Mouse (Mus musculus) olfactory bulb, adult 2 months (tissue): Measurements from ENCODE around the gene Mthfs. TPM values are rescaled to one million over a fixed set of nuclear protein-coding genes. Genes with fewer than 3 reads are reported as not detected.
"Not testable (repeated sequence)": the region's sequence is repeated elsewhere in the genome, so short reads cannot be mapped to it uniquely, and the experiment has no call there.

Source experiments
- H3K27ac ChIP-seq: fragments of 200-500 bp; 2 replicates; pipeline ENCODE4 v1.5.1; 2012; ENCODE audit warnings: low read depth, low read length; ENCODE audit not compliant: insufficient read depth
- H3K4me1 ChIP-seq: fragments of 200-500 bp; 2 replicates; pipeline ENCODE4 v1.6.1; 2012; ENCODE audit warnings: low read length; ENCODE audit not compliant: control insufficient read depth, insufficient read depth
- H3K4me3 ChIP-seq: fragments of 200-500 bp; 2 replicates; pipeline ENCODE4 v1.5.1; 2012; ENCODE audit warnings: mild to moderate bottlenecking, low read depth, low read length, moderate library complexity; ENCODE audit not compliant: insufficient read depth
- CTCF ChIP-seq: fragments of 200-500 bp; IDR thresholded peaks from 2 replicates; pipeline ENCODE4 v1.5.1; 2012; ENCODE audit warnings: low read depth, mild to moderate bottlenecking, low read length, moderate library complexity; ENCODE audit not compliant: insufficient read depth
- POLR2A ChIP-seq: fragments of 200-500 bp; IDR thresholded peaks from 2 replicates; pipeline ENCODE4 v1.6.1; 2012; ENCODE audit warnings: mild to moderate bottlenecking, low read depth, low read length, moderate library complexity; ENCODE audit not compliant: insufficient read depth
- WGBS: fragments of 180-500 bp; shearing (Covaris S2); methylation state at CpG from one replicate; pipeline ENCODE4 v1.1.7; 2018; 5-methylcytosine and 5-hydroxymethylcytosine counted together
- polyA plus RNA-seq: library from polyadenylated mRNA; stranded (reverse); fragments of >200 nt; gene quantifications from 2 replicates; pipeline ENCODE4 v1.2.4, GENCODE M21; 2012; ENCODE audit warnings: low replicate concordance; ENCODE audit not compliant: missing spikeins, insufficient read depth, insufficient read length

Mthfs gene
- polyA plus RNA-seq, 1 experiment = not detected

DNA sequence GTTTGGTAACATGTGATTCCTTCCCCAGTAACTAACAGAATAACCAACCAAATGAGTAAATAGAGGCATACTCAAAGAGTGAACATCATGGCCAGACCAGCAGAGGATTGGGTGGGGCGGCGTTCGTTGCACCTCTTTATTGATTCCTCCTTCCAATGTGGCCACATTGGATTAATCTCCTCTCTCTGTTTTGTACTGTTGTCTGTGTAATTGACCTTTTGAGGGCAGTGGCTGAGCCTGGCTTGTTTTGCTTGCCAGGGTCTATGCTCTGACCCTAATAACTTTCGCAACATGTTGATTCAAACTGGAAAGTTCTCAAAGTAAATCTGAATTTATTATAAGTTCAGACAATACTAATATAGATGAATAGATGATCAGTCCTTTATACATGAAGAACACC lies 9.2 kb downstream of the Mthfs start:
- H3K4me3 ChIP-seq, H3K4me1 ChIP-seq, H3K27ac ChIP-seq: not testable (repeated sequence)
- WGBS = 91% methylated on average over 3 of the region's 4 CpGs

DNA sequence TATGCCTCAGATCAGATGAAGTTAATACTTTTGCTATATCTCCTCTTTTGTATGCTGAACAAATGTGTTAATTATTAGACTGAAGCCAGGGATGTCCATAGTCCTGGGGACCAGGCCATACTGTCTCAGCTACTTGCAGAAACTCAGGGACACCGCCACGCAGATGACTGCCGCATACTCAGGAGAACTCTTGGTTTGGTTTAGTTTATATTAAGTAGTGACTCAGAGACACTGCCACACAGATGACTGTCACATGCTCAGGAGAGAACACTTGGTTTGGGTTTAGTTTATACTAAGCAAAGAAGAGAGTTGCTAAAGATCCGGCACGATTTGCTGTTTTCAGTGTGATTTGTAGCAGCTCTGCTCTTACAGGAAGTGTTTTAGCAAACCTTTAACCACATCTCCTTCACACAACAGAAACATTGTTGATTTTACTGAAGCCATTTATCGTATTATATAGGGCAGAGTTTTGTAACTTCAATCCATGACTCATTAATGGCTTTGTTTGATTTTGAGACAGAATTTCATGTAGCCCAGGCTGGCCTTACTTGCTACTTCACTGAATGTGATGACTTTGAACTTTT lies 10.3 kb downstream of the Mthfs start:
- not testable (repeated sequence) for H3K4me1 ChIP-seq, H3K27ac ChIP-seq, H3K4me3 ChIP-seq
- 87% methylated on average over 6 of the region's 6 CpGs for WGBS

DNA sequence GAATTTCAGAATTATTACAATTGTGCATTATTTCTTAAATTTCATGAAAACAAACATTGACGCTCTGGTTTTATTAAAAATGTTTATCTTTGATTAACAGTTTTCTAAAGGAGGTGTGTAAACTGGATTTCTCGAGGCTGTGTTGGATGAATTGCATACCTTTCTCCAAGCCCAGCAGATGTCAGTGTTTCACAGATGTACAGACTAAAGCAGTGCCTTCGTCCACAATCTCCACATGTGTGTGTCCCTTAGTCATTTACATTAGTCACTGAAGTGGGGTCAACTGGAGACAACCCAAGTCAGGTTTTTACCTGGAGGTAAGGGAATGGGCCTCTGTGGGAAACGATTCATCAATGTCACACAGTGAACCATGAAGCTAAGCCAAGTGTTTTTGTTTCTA lies 15.6 kb downstream of the Mthfs start:
- TF ChIP-seq POLR2A = no peak
- TF ChIP-seq CTCF = no peak
- Histone ChIP-seq H3K27ac (no peak overlapping the region), H3K4me1 (no peaks in the 10 kb centered on the region), H3K4me3 (no peak overlapping the region)
- WGBS = 51% methylated on average over 4 of the region's 4 CpGs

DNA sequence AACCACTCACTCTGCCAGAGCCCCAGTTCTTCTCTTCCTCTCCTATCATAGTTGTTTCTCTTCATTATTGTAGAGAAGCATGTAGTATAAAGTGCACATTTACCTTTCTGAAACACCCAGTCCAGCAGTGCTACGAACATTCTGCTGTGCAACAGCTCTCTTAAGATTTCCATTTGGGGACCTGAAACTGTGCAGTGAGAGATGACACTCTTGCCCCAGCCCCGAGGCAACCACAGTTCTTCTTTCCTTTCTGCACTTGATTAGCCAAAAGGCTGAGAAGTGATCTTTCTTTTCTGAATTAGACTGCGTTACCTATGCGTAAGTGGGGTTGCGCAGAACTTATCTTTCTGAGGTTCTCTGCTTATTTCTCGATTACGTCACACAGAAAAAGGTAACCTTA lies 17.6 kb downstream of the Mthfs start:
- H3K27ac ChIP-seq = no peak overlapping the region
- TF ChIP-seq CTCF (no peak), POLR2A (no peak)
- H3K4me1 ChIP-seq = no peaks in the 10 kb centered on the region
- WGBS = 90% methylated on average over 7 of the region's 7 CpGs
- no peak overlapping the region for H3K4me3 ChIP-seq

DNA sequence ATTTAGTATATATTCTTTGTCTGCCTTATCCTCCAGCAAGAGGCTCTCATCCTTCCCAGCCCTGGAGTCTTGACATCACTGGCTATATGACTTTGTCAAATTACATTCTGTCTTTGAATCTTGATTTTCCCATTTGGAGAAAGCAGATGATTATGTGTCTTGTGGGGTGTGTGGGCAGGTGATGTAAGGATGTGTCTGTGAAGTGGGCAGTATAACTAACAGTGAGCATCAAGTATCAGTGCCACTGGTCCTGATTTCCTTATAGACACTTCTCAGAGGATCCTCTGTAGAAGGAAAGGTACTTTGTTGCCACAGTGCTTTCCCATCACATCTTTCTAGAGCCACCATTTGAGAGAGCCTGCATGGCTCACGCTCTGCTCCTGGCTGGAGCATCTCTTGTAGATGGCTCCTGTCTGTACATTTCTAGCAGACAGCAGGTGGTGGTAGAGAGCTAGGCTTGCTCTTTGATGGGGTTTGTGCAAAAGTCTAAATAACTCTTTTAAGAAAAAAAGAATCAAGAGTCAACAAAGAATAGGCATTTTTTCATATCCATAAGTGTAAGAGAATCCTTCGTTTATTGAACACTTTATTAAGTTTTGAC lies 20.5 kb downstream of the Mthfs start:
- H3K27ac ChIP-seq, H3K4me3 ChIP-seq, H3K4me1 ChIP-seq: not testable (repeated sequence)
- 46% methylated on average over 2 of the region's 2 CpGs for WGBS

DNA sequence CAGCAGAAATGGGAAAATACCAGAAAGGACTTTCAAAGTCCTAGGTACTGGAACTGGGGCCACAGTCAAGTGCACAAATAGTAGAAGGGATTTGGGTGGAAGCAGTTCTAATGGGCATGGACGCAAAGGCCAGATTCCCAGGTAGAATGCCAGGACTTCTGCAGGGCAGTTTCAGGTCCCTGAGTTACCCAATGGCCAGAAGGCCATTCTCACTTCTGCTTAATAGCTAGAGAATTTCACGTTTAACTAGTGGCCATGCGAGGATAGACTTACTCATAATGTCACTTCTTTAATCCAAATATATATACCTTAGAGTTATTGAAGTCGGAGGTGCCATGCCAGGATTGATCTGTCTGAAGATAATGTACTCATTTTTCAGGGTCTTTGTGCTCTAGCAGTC lies 26.7 kb downstream of the Mthfs start:
- H3K4me1 ChIP-seq, H3K27ac ChIP-seq, H3K4me3 ChIP-seq: not testable (repeated sequence)
- WGBS = 94% methylated on average over 4 of the region's 4 CpGs

DNA sequence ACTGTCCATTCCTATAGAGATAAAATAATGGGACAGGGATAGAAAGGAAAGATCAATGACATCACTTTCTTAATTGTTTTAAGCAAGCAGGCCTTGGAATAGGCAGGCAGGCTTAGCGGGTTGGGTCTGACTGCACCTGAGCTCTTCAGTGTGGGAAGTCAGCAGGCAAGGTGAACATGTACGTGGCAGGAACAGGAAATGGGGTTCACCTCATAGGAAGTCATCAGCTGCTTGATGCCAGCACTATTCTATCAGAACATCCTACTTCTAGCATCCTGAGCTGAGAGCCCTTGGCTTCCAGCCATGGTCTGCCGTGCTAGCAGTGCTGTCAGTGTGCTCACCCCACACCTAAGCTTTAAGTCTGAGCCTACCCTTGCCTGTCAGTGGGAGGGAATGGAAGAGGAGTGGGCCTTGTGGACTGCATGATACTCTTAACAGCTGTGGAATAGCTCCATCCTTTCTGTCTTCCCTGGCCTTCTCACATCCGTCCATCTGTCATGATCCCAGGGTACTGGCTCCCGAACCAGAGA lies 28.6 kb downstream of the Mthfs start:
- not testable (repeated sequence) for H3K4me1 ChIP-seq, H3K27ac ChIP-seq, H3K4me3 ChIP-seq
- WGBS = 83% methylated on average over 5 of the region's 5 CpGs

DNA sequence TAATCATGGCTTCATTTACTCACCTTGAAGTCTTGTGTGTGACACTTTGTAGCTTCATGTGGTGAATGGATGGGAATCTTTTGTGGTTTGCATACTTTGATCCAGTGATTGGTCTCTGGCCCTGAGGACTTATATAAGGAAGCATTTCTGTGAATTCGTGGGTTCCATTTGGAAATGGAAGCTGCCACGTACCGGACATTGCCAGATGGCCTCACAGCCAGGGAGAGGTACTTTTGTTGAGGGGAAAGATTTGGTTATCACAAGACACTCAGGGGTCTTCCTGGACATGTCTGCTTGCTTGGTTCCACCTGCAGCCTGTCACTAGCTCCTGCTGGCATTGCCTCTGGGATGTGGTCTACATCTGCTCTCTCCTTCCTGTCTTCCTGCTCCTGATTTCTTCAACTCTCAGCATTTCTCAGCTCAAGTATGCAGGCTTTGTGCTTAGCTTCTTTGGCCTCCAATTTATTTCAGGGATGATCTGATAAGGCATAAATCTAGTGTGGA lies 30.1 kb downstream of the Mthfs start:
- H3K4me3 ChIP-seq, H3K4me1 ChIP-seq, H3K27ac ChIP-seq: not testable (repeated sequence)
- 86% methylated on average over 3 of the region's 3 CpGs for WGBS

DNA sequence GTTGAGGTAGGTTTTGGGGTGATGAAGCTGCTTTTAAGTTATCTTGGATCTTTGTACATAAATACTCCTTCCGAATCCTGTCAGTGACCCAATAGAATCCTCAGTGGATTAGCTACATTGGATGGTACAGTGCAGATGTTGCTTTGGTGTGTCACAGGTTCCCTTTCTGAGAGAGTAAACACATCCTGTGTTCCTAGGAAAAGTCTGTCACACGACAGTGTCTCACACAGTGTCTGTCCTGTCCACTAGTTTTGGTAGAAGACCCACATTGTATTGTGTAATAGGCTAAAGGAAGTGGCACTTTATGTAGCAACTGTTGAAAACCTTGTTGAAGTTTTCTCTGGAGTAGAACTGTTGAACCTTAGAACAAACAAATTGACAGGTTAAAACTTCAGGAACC lies 42.9 kb downstream of the Mthfs start:
- WGBS = 88% methylated on average over 2 of the region's 2 CpGs
- TF ChIP-seq CTCF (no peak), POLR2A (no peak)
- Histone ChIP-seq H3K4me1 (no peaks in the 10 kb centered on the region), H3K4me3 (no peak overlapping the region), H3K27ac (no peak overlapping the region)

DNA sequence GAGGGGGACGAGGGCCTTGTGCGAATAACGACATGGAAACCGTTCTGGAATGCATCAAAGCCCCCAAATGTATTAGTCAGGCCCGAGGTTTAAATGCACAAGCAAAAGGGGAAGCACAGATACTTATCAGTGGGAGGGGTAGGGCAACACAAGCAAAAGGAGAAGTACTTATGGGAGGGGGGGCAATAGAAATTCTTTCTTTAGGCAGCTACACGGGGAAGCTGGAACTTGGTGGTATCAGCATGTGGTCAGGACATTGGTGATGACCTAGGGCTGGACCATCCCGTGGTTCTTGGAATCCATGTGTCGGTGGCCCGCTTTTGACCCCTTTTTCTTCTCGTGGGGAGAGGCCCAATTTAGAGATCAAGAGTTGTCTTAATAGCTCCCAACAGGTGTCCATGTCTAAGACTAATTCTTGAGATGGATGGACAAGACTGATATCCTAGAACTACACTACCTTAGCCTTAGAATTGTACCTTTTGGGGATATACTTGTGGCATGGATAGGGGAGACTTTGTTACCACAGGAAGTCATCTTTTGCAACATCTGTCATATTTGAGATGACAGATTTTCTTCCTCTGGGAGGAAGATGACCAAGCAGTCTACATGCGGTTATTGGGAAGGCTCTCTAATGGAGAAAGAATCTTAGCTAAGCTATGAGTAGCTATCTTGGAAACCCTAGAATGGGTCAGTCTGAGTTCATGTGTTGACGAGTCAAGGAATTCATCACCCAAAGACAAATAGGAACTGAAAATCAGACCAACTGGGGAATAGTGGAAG lies 46.3 kb downstream of the Mthfs start:
- WGBS = 91% methylated on average over 12 of the region's 12 CpGs
- Histone ChIP-seq H3K4me1 (no peaks in the 10 kb centered on the region), H3K4me3 (no peak overlapping the region), H3K27ac (no peak overlapping the region)
- TF ChIP-seq POLR2A = no peak
- no peak for TF ChIP-seq CTCF
